Mouse (Mus musculus) testis, adult 2 months (tissue): ENCODE results near the gene Baz2b.
A peak's percentile ranks its signal among the peaks of the same experiment; 100 is the strongest.

Experiments used
- CTCF ChIP-seq: fragments of 200-500 bp; IDR thresholded peaks from 2 replicates; pipeline ENCODE4 v1.5.1; 2012; ENCODE audit warnings: low read depth, mild to moderate bottlenecking, inconsistent platforms, low read length, moderate library complexity; ENCODE audit not compliant: control insufficient read depth, insufficient read depth, insufficient replicate concordance
- POLR2A ChIP-seq: fragments of 200-500 bp; IDR thresholded peaks from 2 replicates; pipeline ENCODE4 v1.6.1; 2012; ENCODE audit warnings: low read depth, mild to moderate bottlenecking, inconsistent platforms, low read length, moderate library complexity; ENCODE audit not compliant: control insufficient read depth

GRCm38 (mm10) chr2:60125049-60126004 lies 84.3 kb downstream of the Baz2b start:
- TF ChIP-seq CTCF = no peak
- peak; percentile 46; the same call in 1 of the 2 replicates for TF ChIP-seq POLR2A
